In the genomic region with DNA sequence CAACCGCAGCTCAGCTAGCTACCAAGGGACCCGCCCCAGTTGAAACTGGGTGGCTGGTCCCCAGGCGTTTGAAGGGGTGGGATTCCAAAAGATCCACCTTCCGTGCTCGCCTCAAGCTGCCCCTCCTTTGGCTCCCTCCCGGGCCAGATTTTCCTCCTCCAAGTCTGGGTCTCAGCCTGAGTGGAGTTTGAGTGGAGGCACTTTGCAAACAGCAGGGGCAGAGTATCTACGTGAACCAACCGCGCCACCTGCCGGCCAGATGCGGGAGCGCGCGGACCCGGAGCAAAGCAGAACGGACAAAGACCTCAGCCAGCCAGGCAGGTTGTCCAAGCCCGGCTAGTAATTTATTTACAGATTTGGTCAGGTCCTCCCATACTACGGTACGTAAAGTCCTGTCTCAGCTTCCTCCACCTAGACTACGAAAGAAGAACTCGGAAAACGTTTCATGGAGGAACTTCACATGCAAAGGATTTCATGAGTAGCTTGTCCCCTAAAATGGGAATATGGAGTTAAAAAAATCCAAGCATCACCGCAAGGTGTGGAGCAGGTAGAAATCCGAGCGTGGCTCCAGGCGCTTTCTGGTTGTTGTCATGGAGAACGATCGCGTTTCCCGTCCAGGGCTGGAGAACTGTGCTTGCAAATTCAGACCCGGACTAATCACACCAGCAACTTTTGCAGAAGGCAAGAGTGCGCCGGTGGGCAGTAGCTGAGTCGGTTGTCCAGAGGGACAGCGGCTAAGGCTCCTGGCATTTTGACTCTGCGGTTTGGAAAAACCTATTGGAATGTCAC, we compare ENCODE assay signal across 8 mouse cellular contexts. TPM values are rescaled to one million over a fixed set of nuclear protein-coding genes. Genes with fewer than 3 reads are reported as not detected.
DNase-seq lines count a peak whose midpoint lies in the region; ATAC-seq lines count a peak whose summit lies in the region.

No protein-coding gene starts in this region.

- ATAC-seq in forebrain, embryonic 11.5 days (replicated peaks; ENCODE audit: low FRiP score) = peak; percentile 39
- ATAC-seq in heart, embryonic 15.5 days (replicated peaks; ENCODE audit: insufficient number of reproducible peaks, insufficient read depth, low FRiP score, low read depth) = no peak
- peak; percentile 49 for ATAC-seq in liver, embryonic 13.5 days (ENCODE audit: low read depth)
- ATAC-seq in stomach, embryonic 14.5 days (ENCODE audit: insufficient number of reproducible peaks, insufficient read depth, low FRiP score, low read depth) = peak; percentile 57

- H3K9me3 ChIP-seq in forebrain, embryonic 11.5 days (ENCODE audit: control insufficient read depth, low read length) = no peaks in the 10 kb centered on the region
- H3K9me3 ChIP-seq in heart, embryonic 15.5 days (replicated peaks) = no peaks in the 10 kb centered on the region
- no peaks in the 10 kb centered on the region for H3K9me3 ChIP-seq in liver, embryonic 13.5 days (replicated peaks)
- no peaks in the 10 kb centered on the region for H3K9me3 ChIP-seq in stomach, embryonic 14.5 days (ENCODE audit: control insufficient read depth, low read depth, low read length)

- H3K9ac ChIP-seq in forebrain, embryonic 11.5 days (ENCODE audit: low read length) = peak overlapping the region; percentile 67
- peak overlapping the region; percentile 61 for H3K9ac ChIP-seq in heart, embryonic 15.5 days
- H3K9ac ChIP-seq in liver, embryonic 13.5 days = no peak overlapping the region
- H3K9ac ChIP-seq in stomach, embryonic 14.5 days (replicated peaks; ENCODE audit: low read depth, low read length) = no peak overlapping the region

- under 1% methylated on average over 36 of the region's 36 CpGs for WGBS in forebrain, embryonic 11.5 days
- 2% methylated on average over 36 of the region's 36 CpGs for WGBS in heart, embryonic 15.5 days
- 3% methylated on average over 36 of the region's 36 CpGs for WGBS in liver, embryonic 13.5 days (ENCODE audit: insufficient replicate concordance)
- 2% methylated on average over 36 of the region's 36 CpGs for WGBS in stomach, embryonic 14.5 days

- H3K4me1 ChIP-seq in forebrain, embryonic 11.5 days (replicated peaks; ENCODE audit: control insufficient read depth, insufficient read depth, low read length) = peaks cover 7% of the 10 kb centered on the region; the same call in 1 of the 2 replicates
- peaks cover 24% of the 10 kb centered on the region for H3K4me1 ChIP-seq in heart, embryonic 15.5 days (replicated peaks)
- peaks cover 16% of the 10 kb centered on the region for H3K4me1 ChIP-seq in liver, embryonic 13.5 days (replicated peaks)
- H3K4me1 ChIP-seq in stomach, embryonic 14.5 days (ENCODE audit: control insufficient read depth, insufficient read depth, low read length) = peaks cover 15% of the 10 kb centered on the region; the same call in 1 of the 2 replicates

- DNase-seq in B cell, adult 2 months = peak; percentile 47 to 55
- peak; percentile 58 for DNase-seq in c-Kit-positive CD71-negative TER-119-negative erythroid progenitor cells, embryonic 14.5 days (ENCODE audit: low read depth)
- peak; percentile 97 for DNase-seq in forebrain, embryonic 11.5 days (ENCODE audit: low spot score)
- DNase-seq in kidney, postnatal 25 days = peak; percentile 94 to 97
- DNase-seq in liver, embryonic 13.5 days = peak; percentile 58
- DNase-seq in natural killer cell, adult 2 months (ENCODE audit: low spot score in 2 of 2) = peak; percentile 15 to 31

- H3K4me2 ChIP-seq in forebrain, embryonic 11.5 days (ENCODE audit: low read depth, low read length, severe bottlenecking) = peak overlapping the region; percentile 99
- peak overlapping the region; percentile 97 for H3K4me2 ChIP-seq in heart, embryonic 15.5 days
- peak overlapping the region; percentile 77 for H3K4me2 ChIP-seq in liver, embryonic 13.5 days
- H3K4me2 ChIP-seq in stomach, embryonic 14.5 days (replicated peaks; ENCODE audit: low read depth, low read length) = peak overlapping the region; percentile 95

- H3K27me3 ChIP-seq in forebrain, embryonic 11.5 days (ENCODE audit: control insufficient read depth, insufficient read depth, low read length) = no peaks in the 10 kb centered on the region
- peaks cover 14% of the 10 kb centered on the region; the same call in 1 of the 2 replicates for H3K27me3 ChIP-seq in heart, embryonic 15.5 days
- peaks cover 61% of the 10 kb centered on the region for H3K27me3 ChIP-seq in liver, embryonic 13.5 days
- no peaks in the 10 kb centered on the region; the same call in 1 of the 2 replicates for H3K27me3 ChIP-seq in stomach, embryonic 14.5 days (ENCODE audit: control insufficient read depth, insufficient read depth, low read length)

- no peaks in the 10 kb centered on the region for H3K36me3 ChIP-seq in forebrain, embryonic 11.5 days (ENCODE audit: control insufficient read depth, insufficient read depth, low read length)
- H3K36me3 ChIP-seq in heart, embryonic 15.5 days = no peaks in the 10 kb centered on the region
- H3K36me3 ChIP-seq in liver, embryonic 13.5 days = no peaks in the 10 kb centered on the region
- H3K36me3 ChIP-seq in stomach, embryonic 14.5 days (ENCODE audit: control insufficient read depth, insufficient read depth, low read length) = no peaks in the 10 kb centered on the region

- peak overlapping the region; percentile 79 for H3K4me3 ChIP-seq in forebrain, embryonic 11.5 days (ENCODE audit: low read depth, low read length)
- peak overlapping the region; percentile 77 for H3K4me3 ChIP-seq in heart, embryonic 15.5 days
- peak overlapping the region; percentile 57 for H3K4me3 ChIP-seq in liver, embryonic 13.5 days (replicated peaks)
- peak overlapping the region; percentile 65 for H3K4me3 ChIP-seq in stomach, embryonic 14.5 days (ENCODE audit: low read depth, low read length)

- 0 out of 2 replicates have a peak overlapping the region, but pooled peaks have one; percentile 59 for H3K27ac ChIP-seq in forebrain, embryonic 11.5 days (ENCODE audit: low read depth, low read length)
- peak overlapping the region; percentile 47; the same call in 1 of the 2 replicates for H3K27ac ChIP-seq in heart, embryonic 15.5 days
- no peak overlapping the region for H3K27ac ChIP-seq in liver, embryonic 13.5 days
- no peak overlapping the region for H3K27ac ChIP-seq in stomach, embryonic 14.5 days (ENCODE audit: low read length)

RNA-seq across cellular contexts. Expression of gene Epha4, which starts 1.5 kb away (rescaled TPM):
- 38.4 and 42.9 TPM in 2 replicates for polyA plus RNA-seq in forebrain, embryonic 11.5 days (2014; fragmentation: Nextera tagmentation; extraction: Ambion mirVana)
- 6.9 and 8.6 TPM in 2 replicates for polyA plus RNA-seq in heart, embryonic 15.5 days (2015; fragmentation: Nextera tagmentation; extraction: Ambion mirVana)
- 0.47 and 0.66 TPM in 2 replicates for polyA plus RNA-seq in liver, embryonic 13.5 days (2015; fragmentation: Nextera tagmentation; extraction: Ambion mirVana)
- polyA plus RNA-seq in stomach, embryonic 14.5 days (2014; fragmentation: Nextera tagmentation; extraction: Ambion mirVana) = 18.2 and 19.9 TPM in 2 replicates

Comparison
In these comparisons a context has a peak if more than half of its experiments do, and no peak if none do; other contexts are left out.
1. DNase-seq: peak in every context shown above with its lines; median percentile 97 in forebrain, embryonic 11.5 days; 96 in kidney, postnatal 25 days; 58 in c-Kit-positive CD71-negative TER-119-negative erythroid progenitor cells, embryonic 14.5 days; 58 in liver, embryonic 13.5 days; 51 in B cell, adult 2 months; 23 in natural killer cell, adult 2 months.
2. H3K27ac ChIP-seq: peak in forebrain, embryonic 11.5 days (single experiment) and heart, embryonic 15.5 days (single experiment); none in liver, embryonic 13.5 days (single experiment) and stomach, embryonic 14.5 days (single experiment).
3. H3K9ac ChIP-seq: peak in forebrain, embryonic 11.5 days (single experiment) and heart, embryonic 15.5 days (single experiment); none in liver, embryonic 13.5 days (single experiment) and stomach, embryonic 14.5 days (single experiment).
4. Peak in every context shown above with its lines, with median percentiles within 50 percentile points of each other: H3K4me2 ChIP-seq and H3K4me3 ChIP-seq.